Mouse (Mus musculus) liver, adult 2 months (tissue): ENCODE data around the gene Il1rapl1. TPM values are rescaled to one million over a fixed set of nuclear protein-coding genes. Genes with fewer than 3 reads are reported as not detected.

Source experiments
- DNase-seq: peaks from one replicate; pipeline ENCODE4 v3.0.0-alpha.2; 2011; ENCODE audit warnings: low read depth, low spot score; ENCODE audit errors: extremely low read depth
- H3K27ac ChIP-seq: fragments of 200-500 bp; replicated peaks from 2 replicates; pipeline ENCODE4 v1.5.1; 2012; ENCODE audit warnings: low read depth, mild to moderate bottlenecking, control low read depth, inconsistent platforms, low read length; ENCODE audit not compliant: insufficient read depth
- H3K27me3 ChIP-seq: fragments of 200-500 bp; 2 replicates; pipeline ENCODE4 v1.6.1; 2012; ENCODE audit warnings: mild to moderate bottlenecking, moderate library complexity, low read length, inconsistent platforms; ENCODE audit not compliant: control insufficient read depth, insufficient read depth
- H3K36me3 ChIP-seq: fragments of 200-500 bp; 2 replicates; pipeline ENCODE4 v1.6.1; 2012; ENCODE audit warnings: low read length, inconsistent platforms; ENCODE audit not compliant: control insufficient read depth, insufficient read depth
- H3K4me1 ChIP-seq: fragments of 200-500 bp; 2 replicates; pipeline ENCODE4 v1.6.1; 2011; ENCODE audit warnings: low read length; ENCODE audit not compliant: control insufficient read depth, insufficient read depth
- H3K4me3 ChIP-seq: fragments of 200-500 bp; 2 replicates; pipeline ENCODE4 v1.5.1; 2011; ENCODE audit warnings: low read depth, mild to moderate bottlenecking, control low read depth, low read length, moderate library complexity; ENCODE audit not compliant: insufficient read depth
- H3K79me2 ChIP-seq: fragments of 200-500 bp; 2 replicates; pipeline ENCODE4 v1.6.1; 2012; ENCODE audit warnings: inconsistent platforms, mild to moderate bottlenecking, low read length, moderate library complexity; ENCODE audit not compliant: control insufficient read depth, insufficient read depth
- H3K9ac ChIP-seq: fragments of 200-500 bp; 2 replicates; pipeline ENCODE4 v1.6.1; 2012; ENCODE audit warnings: low read depth, mild to moderate bottlenecking, control low read depth, inconsistent platforms, low read length
- CTCF ChIP-seq: fragments of 200-500 bp; IDR thresholded peaks from 2 replicates; pipeline ENCODE4 v1.5.1; 2011; ENCODE audit warnings: low read depth, low read length, control low read depth
- POLR2A ChIP-seq: fragments of 200-500 bp; IDR thresholded peaks from 2 replicates; pipeline ENCODE4 v1.6.1; 2011; ENCODE audit warnings: low read length, control low read depth; ENCODE audit not compliant: insufficient read depth; ENCODE audit errors: extremely low read depth
- WGBS: fragments of 180-500 bp; shearing (Covaris S2); methylation state at CpG from one replicate; pipeline ENCODE4 v1.1.7; 2018; 5-methylcytosine and 5-hydroxymethylcytosine counted together
- polyA plus RNA-seq: library from polyadenylated mRNA; depleted of rRNA; stranded (reverse); fragments of >200 nt; gene quantifications from 2 replicates; pipeline ENCODE4 v1.2.3, GENCODE M21; 2012
- total RNA-seq: library from RNA; depleted of rRNA; stranded (reverse); fragments of >200 nt; gene quantifications from 2 replicates; pipeline ENCODE4 v1.2.3, GENCODE M21; 2014

Gene Il1rapl1
- total and polyA plus RNA-seq, 2 experiments, result not detected

DNA sequence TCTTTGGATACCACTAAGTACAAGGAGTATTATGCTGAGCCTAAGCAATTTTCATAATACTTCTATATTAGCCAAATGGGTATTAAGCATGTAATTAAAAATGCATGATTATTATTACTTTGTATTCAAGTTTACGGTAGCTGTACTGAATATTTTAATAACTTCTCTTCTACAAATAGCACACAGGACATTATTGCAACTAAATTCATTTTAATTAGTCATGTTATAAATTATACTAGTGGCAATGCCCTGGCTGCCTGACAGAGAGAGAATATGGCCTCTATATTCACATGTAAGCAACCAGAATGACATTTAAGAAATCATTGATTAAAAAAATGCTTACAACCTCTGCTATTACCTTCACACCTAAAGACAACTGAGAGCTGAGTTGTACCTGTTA lies 1160.8 kb downstream of the Il1rapl1 start:
- Histone ChIP-seq H3K79me2 (no peaks in the 10 kb centered on the region), H3K9ac (no peak overlapping the region), H3K27ac (no peak overlapping the region), H3K36me3 (no peaks in the 10 kb centered on the region), H3K27me3 (no peaks in the 10 kb centered on the region), H3K4me1 (no peaks in the 10 kb centered on the region), H3K4me3 (no peak overlapping the region)
- no peak for DNase-seq
- TF ChIP-seq CTCF (no peak), POLR2A (no peak)
- 88% methylated on average over 1 of the region's 1 CpGs for WGBS

DNA sequence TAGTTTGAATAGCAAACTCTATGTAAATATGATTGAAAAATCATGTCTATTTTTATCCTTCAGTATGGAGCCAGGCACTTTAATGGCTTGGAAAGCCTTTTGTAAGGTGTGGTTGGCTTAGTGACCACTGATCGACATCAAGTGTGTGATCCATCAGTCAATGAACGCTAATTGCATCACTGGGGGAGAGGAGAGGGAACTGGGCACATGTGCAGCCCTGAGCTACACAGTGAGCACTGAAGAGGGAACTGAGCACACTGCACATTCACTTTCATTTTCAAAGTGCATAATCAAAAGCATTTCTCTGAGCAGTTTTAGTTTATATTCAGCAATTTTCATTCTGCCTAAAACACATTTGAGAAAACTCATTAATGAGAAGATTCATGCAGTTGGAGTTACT lies 1164.5 kb downstream of the Il1rapl1 start:
- Histone ChIP-seq H3K4me3 (no peak overlapping the region), H3K27me3 (no peaks in the 10 kb centered on the region), H3K27ac (no peak overlapping the region), H3K4me1 (no peaks in the 10 kb centered on the region), H3K79me2 (no peaks in the 10 kb centered on the region), H3K36me3 (no peaks in the 10 kb centered on the region), H3K9ac (no peak overlapping the region)
- WGBS, result 40% methylated on average over 2 of the region's 2 CpGs
- DNase-seq, result peak; percentile 36
- TF ChIP-seq CTCF (no peak), POLR2A (no peak)

DNA sequence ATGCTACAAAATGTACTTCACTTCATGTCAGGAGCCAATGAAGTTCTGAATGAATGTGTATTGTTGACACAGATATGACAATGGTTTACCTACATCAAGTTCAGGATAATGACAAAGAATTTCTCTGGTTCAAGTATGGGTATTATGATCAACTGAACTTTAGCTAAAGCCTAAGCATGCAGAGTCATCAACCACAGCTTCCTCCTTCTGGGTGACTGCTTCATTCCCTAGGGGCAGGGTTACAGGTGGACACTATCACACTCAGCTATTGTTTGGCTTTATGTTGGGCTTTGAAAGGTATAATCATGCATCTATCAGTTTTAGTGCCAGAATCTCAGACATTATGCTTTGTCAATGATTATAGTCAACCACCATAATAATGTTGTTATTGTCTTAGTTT lies 1166.3 kb downstream of the Il1rapl1 start:
- no peak for DNase-seq
- no peak overlapping the region for H3K9ac ChIP-seq
- H3K4me1 ChIP-seq, result no peaks in the 10 kb centered on the region
- H3K27me3 ChIP-seq, result no peaks in the 10 kb centered on the region
- no peaks in the 10 kb centered on the region for H3K79me2 ChIP-seq
- no peaks in the 10 kb centered on the region for H3K36me3 ChIP-seq
- no peak overlapping the region for H3K4me3 ChIP-seq
- TF ChIP-seq CTCF (no peak), POLR2A (no peak)
- H3K27ac ChIP-seq, result no peak overlapping the region

DNA sequence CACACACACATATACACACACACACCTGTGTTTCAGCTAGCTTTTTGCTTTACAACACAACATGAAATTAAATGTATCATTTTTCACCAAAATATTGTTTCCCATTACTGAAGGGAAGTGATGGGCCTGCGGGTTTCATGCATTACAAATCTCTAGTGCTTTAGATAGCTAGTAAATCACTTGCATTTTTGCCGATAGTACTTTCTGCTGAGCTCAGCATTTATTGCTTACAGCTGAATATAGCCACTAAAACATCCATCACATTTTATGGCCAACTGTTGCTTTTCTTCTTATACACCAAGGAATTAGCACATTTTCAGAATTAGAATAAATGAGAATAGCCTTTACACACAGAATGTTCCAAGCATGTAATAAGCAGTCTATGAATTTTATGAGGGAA lies 1260.6 kb downstream of the Il1rapl1 start:
- no peaks in the 10 kb centered on the region for H3K36me3 ChIP-seq
- H3K27ac ChIP-seq, result no peak overlapping the region
- 77% methylated on average over 2 of the region's 2 CpGs for WGBS
- no peaks in the 10 kb centered on the region for H3K27me3 ChIP-seq
- H3K4me1 ChIP-seq, result no peaks in the 10 kb centered on the region
- DNase-seq, result no peak
- TF ChIP-seq POLR2A (no peak), CTCF (no peak)
- H3K4me3 ChIP-seq, result no peak overlapping the region
- no peaks in the 10 kb centered on the region for H3K79me2 ChIP-seq
- no peak overlapping the region for H3K9ac ChIP-seq

DNA sequence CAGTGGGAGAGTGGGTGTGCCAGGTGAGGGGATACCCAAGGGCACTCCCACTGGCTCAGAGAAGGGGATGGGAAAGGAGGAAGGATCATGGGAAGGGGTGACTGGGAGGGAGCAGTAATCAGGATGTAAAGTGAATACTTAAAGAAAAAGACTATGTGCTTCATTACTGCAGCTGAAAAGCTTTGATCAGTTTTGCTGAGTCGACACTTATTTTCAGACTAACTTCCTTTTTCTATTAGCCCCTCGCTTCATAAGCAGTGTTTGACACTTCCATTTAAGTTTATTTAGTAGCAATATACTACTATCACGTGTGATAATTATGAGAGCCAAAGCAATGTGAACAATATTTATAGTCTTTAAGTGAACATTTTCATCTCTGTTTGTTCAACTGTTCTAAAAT lies 1307.2 kb downstream of the Il1rapl1 start:
- H3K27ac ChIP-seq, result no peak overlapping the region
- H3K36me3 ChIP-seq, result no peaks in the 10 kb centered on the region
- WGBS, result 70% methylated on average over 3 of the region's 3 CpGs
- no peak for TF ChIP-seq CTCF
- no peak for TF ChIP-seq POLR2A
- H3K27me3 ChIP-seq, result no peaks in the 10 kb centered on the region
- DNase-seq, result no peak
- no peak overlapping the region for H3K9ac ChIP-seq
- no peaks in the 10 kb centered on the region for H3K79me2 ChIP-seq
- H3K4me3 ChIP-seq, result no peak overlapping the region
- no peaks in the 10 kb centered on the region for H3K4me1 ChIP-seq

DNA sequence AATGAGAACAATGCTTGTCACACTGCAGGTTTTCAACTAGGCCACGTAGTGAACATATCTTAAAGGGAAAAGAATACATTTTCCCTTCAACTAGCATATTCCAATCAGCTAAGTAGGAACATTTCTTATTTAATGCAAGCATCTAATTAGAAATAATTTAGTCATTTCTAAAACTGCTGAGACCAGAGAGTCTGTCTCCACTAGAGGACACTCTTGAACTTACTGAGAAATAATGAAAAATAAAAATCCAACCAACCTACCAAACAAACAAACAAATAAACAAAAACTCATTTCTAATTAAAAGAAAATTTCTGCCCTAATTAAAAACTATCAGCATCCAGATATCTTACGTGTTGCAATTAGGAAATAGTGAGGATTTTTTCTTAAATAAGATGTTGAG lies 1312.7 kb downstream of the Il1rapl1 start:
- H3K27ac ChIP-seq, result no peak overlapping the region
- 65% methylated on average over 2 of the region's 2 CpGs for WGBS
- DNase-seq, result no peak
- TF ChIP-seq CTCF, result no peak
- no peak for TF ChIP-seq POLR2A
- H3K36me3 ChIP-seq, result no peaks in the 10 kb centered on the region
- H3K79me2 ChIP-seq, result no peaks in the 10 kb centered on the region
- H3K4me1 ChIP-seq, result no peaks in the 10 kb centered on the region
- H3K27me3 ChIP-seq, result no peaks in the 10 kb centered on the region
- H3K4me3 ChIP-seq, result no peak overlapping the region
- no peak overlapping the region for H3K9ac ChIP-seq
